Mouse (Mus musculus) heart, adult 18-20 months (tissue): ENCODE data around the gene Gnaq. TPM values are rescaled to one million over a fixed set of nuclear protein-coding genes. Genes with fewer than 3 reads are reported as not detected.

Experiments
- microRNA-seq, 2 experiments: library from miRNA; unstranded; fragments of <30 nt; microRNA quantifications; one replicate each; pipeline ENCODE4 v1.2.0; 2022
- total RNA-seq, 2 experiments: library from RNA; stranded (reverse); gene quantifications; 2 replicates each; pipeline ENCODE4 v1.2.3; 2021

Gene Gnaq
- total RNA-seq, 2 experiments from 2014 or later = 22.3 to 23.9 TPM

Small RNA genes lying within 50 kb of the gene (microRNA-seq; reads per million reads assigned to microRNA genes)
- 0 reads per million in 2 experiments for gene Mir496b

Other genes with a start within 250 kb of the Gnaq start
- 1 to 10 TPM; 3.7 to 4.2 TPM for gene Psat1, start 185.5 kb upstream of the Gnaq start, total RNA-seq
- gene Cep78, start 147.8 kb upstream of the Gnaq start, total RNA-seq = 1 to 10 TPM; 4.1 to 4.2 TPM